14 mouse cellular contexts compared by ENCODE assay signal in genomic region chr13:55403935-55404852, GRCm38 (mm10). TPM values are rescaled to one million over a fixed set of nuclear protein-coding genes. Genes with fewer than 3 reads are reported as not detected.
DNase-seq lines count a peak whose midpoint lies in the region; ATAC-seq lines count a peak whose summit lies in the region.
"Had no signal": no experiment of that assay in that cellular context is flagged by ENCODE, and none has a peak within 500 bp of the region (broad histone marks: within the 10 kb centered on the region; RNA-seq: fewer than 3 reads in every experiment).

No protein-coding gene starts in this region.

- H3K9me3 ChIP-seq in forebrain, embryonic 10.5 days: no peaks in the 10 kb centered on the region
- no peaks in the 10 kb centered on the region for H3K9me3 ChIP-seq in forebrain, embryonic 15.5 days
- H3K9me3 ChIP-seq in neural tube, embryonic 12.5 days: no peaks in the 10 kb centered on the region
- no peaks in the 10 kb centered on the region for H3K9me3 ChIP-seq in hindbrain, embryonic 15.5 days
- H3K9me3 ChIP-seq in stomach, embryonic 15.5 days: no peaks in the 10 kb centered on the region
- H3K9me3 ChIP-seq: liver, embryonic 15.5 days had no signal

- peaks cover 43% of the 10 kb centered on the region for H3K27me3 ChIP-seq in forebrain, embryonic 10.5 days (ENCODE audit: poor library complexity, severe bottlenecking)
- no peaks in the 10 kb centered on the region for H3K27me3 ChIP-seq in forebrain, embryonic 15.5 days
- H3K27me3 ChIP-seq in neural tube, embryonic 12.5 days (replicated peaks): 0 out of 2 replicates have a peak, but pooled peaks cover 11% of the 10 kb centered on the region
- no peaks in the 10 kb centered on the region for H3K27me3 ChIP-seq in hindbrain, embryonic 15.5 days
- peaks cover 3% of the 10 kb centered on the region; the same call in 1 of the 2 replicates for H3K27me3 ChIP-seq in stomach, embryonic 15.5 days (replicated peaks)

- H3K9ac ChIP-seq in forebrain, embryonic 15.5 days (replicated peaks): no peak overlapping the region
- H3K9ac ChIP-seq in neural tube, embryonic 12.5 days: no peak overlapping the region
- 0 out of 2 replicates have a peak overlapping the region, but pooled peaks have one; percentile 5 for H3K9ac ChIP-seq in hindbrain, embryonic 15.5 days
- H3K9ac ChIP-seq in stomach, embryonic 15.5 days: no peak overlapping the region
- H3K9ac ChIP-seq: liver, embryonic 15.5 days had no signal

- no peak overlapping the region for H3K4me3 ChIP-seq in forebrain, embryonic 10.5 days
- H3K4me3 ChIP-seq in forebrain, embryonic 15.5 days: no peak overlapping the region
- no peak overlapping the region for H3K4me3 ChIP-seq in neural tube, embryonic 12.5 days
- H3K4me3 ChIP-seq in hindbrain, embryonic 15.5 days: no peak overlapping the region
- H3K4me3 ChIP-seq in stomach, embryonic 15.5 days (replicated peaks): no peak overlapping the region
- H3K4me3 ChIP-seq: liver, embryonic 15.5 days had no signal

- no peaks in the 10 kb centered on the region for H3K36me3 ChIP-seq in forebrain, embryonic 10.5 days (replicated peaks)
- H3K36me3 ChIP-seq in forebrain, embryonic 15.5 days: no peaks in the 10 kb centered on the region
- no peaks in the 10 kb centered on the region for H3K36me3 ChIP-seq in neural tube, embryonic 12.5 days
- no peaks in the 10 kb centered on the region for H3K36me3 ChIP-seq in hindbrain, embryonic 15.5 days
- H3K36me3 ChIP-seq in stomach, embryonic 15.5 days: no peaks in the 10 kb centered on the region
- H3K36me3 ChIP-seq: liver, embryonic 15.5 days had no signal

- DNase-seq in forebrain, embryonic 10.5 days (ENCODE audit: extremely low spot score, low spot score): no peak
- DNase-seq in neural tube, embryonic 10.5 days (ENCODE audit: extremely low spot score, low spot score): no peak
- no peak for DNase-seq in thymus, adult 18-20 months
- no peak for DNase-seq in thymus, postnatal 4 days
- DNase-seq: cerebellum, adult 9-10 months; gastrocnemius, postnatal 36 days; kidney, adult 11 months had no signal

- H3K4me2 ChIP-seq in forebrain, embryonic 15.5 days (replicated peaks): no peak overlapping the region
- no peak overlapping the region for H3K4me2 ChIP-seq in neural tube, embryonic 12.5 days (replicated peaks)
- H3K4me2 ChIP-seq in hindbrain, embryonic 15.5 days: no peak overlapping the region
- no peak overlapping the region for H3K4me2 ChIP-seq in stomach, embryonic 15.5 days

- no peak for ATAC-seq in forebrain, embryonic 15.5 days (replicated peaks)
- ATAC-seq in neural tube, embryonic 12.5 days (ENCODE audit: low FRiP score, low read depth): no peak
- no peak for ATAC-seq in hindbrain, embryonic 15.5 days (ENCODE audit: low FRiP score, low read depth)
- ATAC-seq in stomach, embryonic 15.5 days (ENCODE audit: insufficient read depth, low FRiP score, low read depth): no peak

- H3K4me1 ChIP-seq in forebrain, embryonic 10.5 days: peaks cover 30% of the 10 kb centered on the region
- peaks cover 18% of the 10 kb centered on the region for H3K4me1 ChIP-seq in forebrain, embryonic 15.5 days
- H3K4me1 ChIP-seq in neural tube, embryonic 12.5 days: peaks cover 10% of the 10 kb centered on the region; the same call in 1 of the 2 replicates
- H3K4me1 ChIP-seq in hindbrain, embryonic 15.5 days (replicated peaks): peaks cover 16% of the 10 kb centered on the region
- H3K4me1 ChIP-seq in stomach, embryonic 15.5 days: 0 out of 2 replicates have a peak, but pooled peaks cover 4% of the 10 kb centered on the region

- WGBS in forebrain, embryonic 10.5 days: 74% methylated on average over 15 of the region's 15 CpGs
- 43% methylated on average over 15 of the region's 15 CpGs for WGBS in forebrain, embryonic 15.5 days
- WGBS in neural tube, embryonic 12.5 days: 64% methylated on average over 15 of the region's 15 CpGs
- WGBS in hindbrain, embryonic 15.5 days: 70% methylated on average over 15 of the region's 15 CpGs
- 72% methylated on average over 15 of the region's 15 CpGs for WGBS in stomach, embryonic 15.5 days

- peak overlapping the region; percentile 37; the same call in 1 of the 2 replicates for H3K27ac ChIP-seq in forebrain, embryonic 10.5 days
- no peak overlapping the region for H3K27ac ChIP-seq in forebrain, embryonic 15.5 days (replicated peaks)
- 0 out of 2 replicates have a peak overlapping the region, but pooled peaks have one; percentile 18 for H3K27ac ChIP-seq in neural tube, embryonic 12.5 days
- H3K27ac ChIP-seq in hindbrain, embryonic 15.5 days (replicated peaks): peak overlapping the region; percentile 28; the same call in 1 of the 2 replicates
- H3K27ac ChIP-seq in stomach, embryonic 15.5 days: peak overlapping the region; percentile 83
- H3K27ac ChIP-seq: liver, embryonic 15.5 days had no signal

RNA-seq across cellular contexts. Expression of gene Slc34a1, which starts 6.2 kb away (rescaled TPM):
- polyA plus RNA-seq in forebrain, embryonic 10.5 days (2016; fragmentation: Nextera tagmentation; extraction: Ambion mirVana): not detected in 2 replicates
- not detected in 2 replicates for polyA plus RNA-seq in forebrain, embryonic 15.5 days (2015; fragmentation: Nextera tagmentation; extraction: Ambion mirVana)
- 0.22 TPM in 2 replicates for polyA plus RNA-seq in neural tube, embryonic 12.5 days (2016; fragmentation: Nextera tagmentation; extraction: Ambion mirVana)
- 0.04 and 0.17 TPM in 2 replicates for polyA plus RNA-seq in hindbrain, embryonic 15.5 days (2015; fragmentation: Nextera tagmentation; extraction: Ambion mirVana)
- 0.06 and 0.17 TPM in 2 replicates for polyA plus RNA-seq in stomach, embryonic 15.5 days (2015; fragmentation: Nextera tagmentation; extraction: Ambion mirVana)
- polyA plus RNA-seq: activated CD4-positive, CD25-positive, alpha-beta regulatory T cell, adult 4 months; liver, embryonic 15.5 days had no signal

RNA-seq across cellular contexts. Expression of gene Pfn3, which starts 10.8 kb away (rescaled TPM):
- polyA plus RNA-seq in forebrain, embryonic 10.5 days (2016; fragmentation: Nextera tagmentation; extraction: Ambion mirVana): not detected in 2 replicates
- 0.63 TPM in 1 of 2 replicates, not detected in the other for polyA plus RNA-seq in forebrain, embryonic 15.5 days (2015; fragmentation: Nextera tagmentation; extraction: Ambion mirVana)
- not detected in 2 replicates for polyA plus RNA-seq in neural tube, embryonic 12.5 days (2016; fragmentation: Nextera tagmentation; extraction: Ambion mirVana)
- polyA plus RNA-seq in hindbrain, embryonic 15.5 days (2015; fragmentation: Nextera tagmentation; extraction: Ambion mirVana): 0.72 and 1.1 TPM in 2 replicates
- polyA plus RNA-seq in stomach, embryonic 15.5 days (2015; fragmentation: Nextera tagmentation; extraction: Ambion mirVana): not detected in 2 replicates
- polyA plus RNA-seq: activated CD4-positive, CD25-positive, alpha-beta regulatory T cell, adult 4 months; liver, embryonic 15.5 days; thymus, postnatal 0 days had no signal

RNA-seq across cellular contexts. Expression of gene F12, which starts 22.4 kb away (rescaled TPM):
- not detected in 2 replicates for polyA plus RNA-seq in forebrain, embryonic 10.5 days (2016; fragmentation: Nextera tagmentation; extraction: Ambion mirVana)
- 0.09 TPM in 1 of 2 replicates, not detected in the other for polyA plus RNA-seq in forebrain, embryonic 15.5 days (2015; fragmentation: Nextera tagmentation; extraction: Ambion mirVana)
- 0.17 TPM in 1 of 2 replicates, not detected in the other for polyA plus RNA-seq in neural tube, embryonic 12.5 days (2016; fragmentation: Nextera tagmentation; extraction: Ambion mirVana)
- polyA plus RNA-seq in hindbrain, embryonic 15.5 days (2015; fragmentation: Nextera tagmentation; extraction: Ambion mirVana): 0.17 and 0.66 TPM in 2 replicates
- polyA plus RNA-seq in stomach, embryonic 15.5 days (2015; fragmentation: Nextera tagmentation; extraction: Ambion mirVana): 2.5 and 6.8 TPM in 2 replicates
- polyA plus RNA-seq: activated CD4-positive, CD25-positive, alpha-beta regulatory T cell, adult 4 months had no signal

RNA-seq across cellular contexts. Expression of gene Rgs14, which starts 34.7 kb away (rescaled TPM):
- 0.34 and 0.58 TPM in 2 replicates for polyA plus RNA-seq in forebrain, embryonic 10.5 days (2016; fragmentation: Nextera tagmentation; extraction: Ambion mirVana)
- 0.37 and 0.81 TPM in 2 replicates for polyA plus RNA-seq in forebrain, embryonic 15.5 days (2015; fragmentation: Nextera tagmentation; extraction: Ambion mirVana)
- polyA plus RNA-seq in neural tube, embryonic 12.5 days (2016; fragmentation: Nextera tagmentation; extraction: Ambion mirVana): 0.52 and 1.0 TPM in 2 replicates
- polyA plus RNA-seq in hindbrain, embryonic 15.5 days (2015; fragmentation: Nextera tagmentation; extraction: Ambion mirVana): 0.29 and 0.41 TPM in 2 replicates
- polyA plus RNA-seq in stomach, embryonic 15.5 days (2015; fragmentation: Nextera tagmentation; extraction: Ambion mirVana): 1.3 and 1.5 TPM in 2 replicates

RNA-seq across cellular contexts. Expression of gene Grk6, which starts 40.7 kb away (rescaled TPM):
- polyA plus RNA-seq in forebrain, embryonic 10.5 days (2016; fragmentation: Nextera tagmentation; extraction: Ambion mirVana): 44.8 and 51.1 TPM in 2 replicates
- polyA plus RNA-seq in forebrain, embryonic 15.5 days (2015; fragmentation: Nextera tagmentation; extraction: Ambion mirVana): 46.1 and 47.6 TPM in 2 replicates
- 51.8 and 52.4 TPM in 2 replicates for polyA plus RNA-seq in neural tube, embryonic 12.5 days (2016; fragmentation: Nextera tagmentation; extraction: Ambion mirVana)
- 38.2 and 40.7 TPM in 2 replicates for polyA plus RNA-seq in hindbrain, embryonic 15.5 days (2015; fragmentation: Nextera tagmentation; extraction: Ambion mirVana)
- 39.1 and 40.7 TPM in 2 replicates for polyA plus RNA-seq in stomach, embryonic 15.5 days (2015; fragmentation: Nextera tagmentation; extraction: Ambion mirVana)
